Mouse (Mus musculus): Measurements from ENCODE around the gene Ube2cbp. TPM values are rescaled to one million over a fixed set of nuclear protein-coding genes. Genes with fewer than 3 reads are reported as not detected.

Gene Ube2cbp
- total RNA-seq (2014; fragmentation: Nextera tagmentation) (2.2 and 3.4 TPM in 2 replicates), total RNA-seq (2017) (2.5 and 4.5 TPM in 2 replicates)

- ATAC-seq (replicated peaks; ENCODE audit: poor library complexity, severe bottlenecking) = peak; percentile 78
Measured at GRCm38 (mm10) chr9:86464151-86465105, at the start of gene Ube2cbp. Gene Ube2cbp (minus strand): TSS chr9:86464950.

GRCm38 (mm10) chr9:86514390-86514789 is 49.6 kb upstream of the Ube2cbp start:
- ATAC-seq (replicated peaks; ENCODE audit: poor library complexity, severe bottlenecking) = no peak

GRCm38 (mm10) chr9:86513733-86514132 is 49.0 kb upstream of the Ube2cbp start:
- ATAC-seq (replicated peaks; ENCODE audit: poor library complexity, severe bottlenecking) = no peak

- no peak for ATAC-seq (replicated peaks; ENCODE audit: poor library complexity, severe bottlenecking)
Measured at GRCm38 (mm10) chr9:86507437-86507836, 42.7 kb upstream of the Ube2cbp start.

GRCm38 (mm10) chr9:86499083-86499482 is 34.3 kb upstream of the Ube2cbp start:
- ATAC-seq (replicated peaks; ENCODE audit: poor library complexity, severe bottlenecking) = no peak

- ATAC-seq (replicated peaks; ENCODE audit: poor library complexity, severe bottlenecking) = no peak
Measured at GRCm38 (mm10) chr9:86496261-86496660, 31.5 kb upstream of the Ube2cbp start.

GRCm38 (mm10) chr9:86491740-86492139 is 27.0 kb upstream of the Ube2cbp start:
- no peak for ATAC-seq (replicated peaks; ENCODE audit: poor library complexity, severe bottlenecking)

GRCm38 (mm10) chr9:86482236-86482635 is 17.5 kb upstream of the Ube2cbp start:
- no peak for ATAC-seq (replicated peaks; ENCODE audit: poor library complexity, severe bottlenecking)

- peak; percentile 66 for ATAC-seq (replicated peaks; ENCODE audit: poor library complexity, severe bottlenecking)
Measured at GRCm38 (mm10) chr9:86478414-86479093, 13.8 kb upstream of the Ube2cbp start.

- peak; percentile 64 for ATAC-seq (replicated peaks; ENCODE audit: poor library complexity, severe bottlenecking)
Measured at GRCm38 (mm10) chr9:86476763-86477162, 12.0 kb upstream of the Ube2cbp start.

- no peak for ATAC-seq (replicated peaks; ENCODE audit: poor library complexity, severe bottlenecking)
Measured at GRCm38 (mm10) chr9:86475956-86476355, 11.2 kb upstream of the Ube2cbp start.

- peak; percentile 78 for ATAC-seq (replicated peaks; ENCODE audit: poor library complexity, severe bottlenecking)
Measured at GRCm38 (mm10) chr9:86466990-86467870, 2.5 kb upstream of the Ube2cbp start, which contains the start of gene Dop1a. Gene Dop1a (plus strand): TSS chr9:86467154.

- no peak for ATAC-seq (replicated peaks; ENCODE audit: poor library complexity, severe bottlenecking)
Measured at GRCm38 (mm10) chr9:86453626-86454025, 11.1 kb downstream of the Ube2cbp start.

GRCm38 (mm10) chr9:86451617-86452016 is 13.1 kb downstream of the Ube2cbp start:
- peak; percentile 94 for ATAC-seq (replicated peaks; ENCODE audit: poor library complexity, severe bottlenecking)

- no peak for ATAC-seq (replicated peaks; ENCODE audit: poor library complexity, severe bottlenecking)
Measured at GRCm38 (mm10) chr9:86451094-86451493, 13.7 kb downstream of the Ube2cbp start.

GRCm38 (mm10) chr9:86449581-86449980 is 15.2 kb downstream of the Ube2cbp start:
- ATAC-seq (replicated peaks; ENCODE audit: poor library complexity, severe bottlenecking) = peak; percentile 85

GRCm38 (mm10) chr9:86447431-86447830 is 17.3 kb downstream of the Ube2cbp start:
- no peak for ATAC-seq (replicated peaks; ENCODE audit: poor library complexity, severe bottlenecking)

- no peak for ATAC-seq (replicated peaks; ENCODE audit: poor library complexity, severe bottlenecking)
Measured at GRCm38 (mm10) chr9:86446847-86447246, 17.9 kb downstream of the Ube2cbp start.

GRCm38 (mm10) chr9:86442248-86442647 is 22.5 kb downstream of the Ube2cbp start:
- no peak for ATAC-seq (replicated peaks; ENCODE audit: poor library complexity, severe bottlenecking)

GRCm38 (mm10) chr9:86438337-86439009 is 26.3 kb downstream of the Ube2cbp start:
- ATAC-seq (replicated peaks; ENCODE audit: poor library complexity, severe bottlenecking) = no peak

Data from granulocyte monocyte progenitor cell, adult 5-6 weeks (primary cell).